In the genomic region with DNA sequence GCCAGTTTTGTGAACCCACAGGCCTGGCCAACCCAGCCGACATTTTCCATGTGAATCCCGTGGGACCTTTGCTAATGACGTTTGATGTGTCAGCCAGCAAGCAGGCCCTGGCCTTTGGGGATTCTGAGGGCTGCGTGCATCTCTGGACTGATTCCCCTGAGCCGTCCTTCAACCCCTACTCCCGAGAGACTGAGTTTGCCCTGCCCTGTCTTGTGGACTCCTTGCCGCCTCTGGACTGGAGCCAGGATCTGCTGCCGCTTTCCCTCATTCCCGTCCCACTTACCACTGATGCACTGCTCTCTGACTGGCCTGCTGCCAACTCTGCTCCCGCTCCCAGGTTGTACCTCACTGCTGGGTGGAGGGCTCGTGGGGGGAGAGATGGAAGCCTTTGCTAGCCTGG, we compare ENCODE assay signal across 10 mouse cellular contexts. TPM values are rescaled to one million over a fixed set of nuclear protein-coding genes. Genes with fewer than 3 reads are reported as not detected.
DNase-seq lines count a peak whose midpoint lies in the region; ATAC-seq and TF ChIP-seq lines count a peak whose summit lies in the region.
"Had no signal": no experiment of that assay in that cellular context is flagged by ENCODE, and none has a peak within 500 bp of the region (broad histone marks: within the 10 kb centered on the region; RNA-seq: fewer than 3 reads in every experiment).

No protein-coding gene starts in this region.

- no peaks in the 10 kb centered on the region for H3K27me3 ChIP-seq in hindbrain, embryonic 16.5 days (replicated peaks; ENCODE audit: control insufficient read depth, insufficient read depth, low read length)
- no peaks in the 10 kb centered on the region for H3K27me3 ChIP-seq in hindbrain, embryonic 11.5 days (ENCODE audit: control insufficient read depth, insufficient read depth, low read length)
- H3K27me3 ChIP-seq in embryonic facial prominence, embryonic 13.5 days = no peaks in the 10 kb centered on the region
- no peaks in the 10 kb centered on the region for H3K27me3 ChIP-seq in lung, postnatal 0 days (replicated peaks; ENCODE audit: insufficient read depth, low read length)
- H3K27me3 ChIP-seq: Patski had no signal

- peaks cover 21% of the 10 kb centered on the region for H3K36me3 ChIP-seq in hindbrain, embryonic 16.5 days (ENCODE audit: control insufficient read depth, insufficient read depth, low read length)
- peaks cover 10% of the 10 kb centered on the region; the same call in 1 of the 2 replicates for H3K36me3 ChIP-seq in hindbrain, embryonic 11.5 days (ENCODE audit: control insufficient read depth, insufficient read depth, low read length)
- peaks cover 68% of the 10 kb centered on the region for H3K36me3 ChIP-seq in embryonic facial prominence, embryonic 13.5 days
- H3K36me3 ChIP-seq in lung, postnatal 0 days (ENCODE audit: insufficient read depth, low read length) = peaks cover 28% of the 10 kb centered on the region; the same call in 1 of the 2 replicates

- H3K4me3 ChIP-seq in hindbrain, embryonic 16.5 days (ENCODE audit: low read length) = no peak overlapping the region
- no peak overlapping the region for H3K4me3 ChIP-seq in hindbrain, embryonic 11.5 days (ENCODE audit: low read depth, low read length)
- H3K4me3 ChIP-seq in embryonic facial prominence, embryonic 13.5 days = no peak overlapping the region
- no peak overlapping the region for H3K4me3 ChIP-seq in lung, postnatal 0 days (ENCODE audit: low read depth, low read length)

- H3K9ac ChIP-seq in hindbrain, embryonic 16.5 days (ENCODE audit: low read depth, low read length) = no peak overlapping the region
- H3K9ac ChIP-seq in hindbrain, embryonic 11.5 days (ENCODE audit: low read depth, low read length) = no peak overlapping the region
- H3K9ac ChIP-seq in embryonic facial prominence, embryonic 13.5 days = no peak overlapping the region
- no peak overlapping the region for H3K9ac ChIP-seq in lung, postnatal 0 days (replicated peaks; ENCODE audit: low read depth)

- H3K4me1 ChIP-seq in hindbrain, embryonic 16.5 days (ENCODE audit: control insufficient read depth, insufficient read depth, low read depth, low read length) = peaks cover 5% of the 10 kb centered on the region
- H3K4me1 ChIP-seq in hindbrain, embryonic 11.5 days (replicated peaks; ENCODE audit: control insufficient read depth, insufficient read depth, low read length) = no peaks in the 10 kb centered on the region
- peaks cover 6% of the 10 kb centered on the region for H3K4me1 ChIP-seq in embryonic facial prominence, embryonic 13.5 days
- no peaks in the 10 kb centered on the region for H3K4me1 ChIP-seq in lung, postnatal 0 days (ENCODE audit: insufficient read depth, low read depth, low read length)

- H3K27ac ChIP-seq in hindbrain, embryonic 16.5 days (ENCODE audit: low read depth, low read length) = no peak overlapping the region
- H3K27ac ChIP-seq in hindbrain, embryonic 11.5 days (ENCODE audit: low read depth, low read length) = no peak overlapping the region
- peak overlapping the region; percentile 52; the same call in 1 of the 2 replicates for H3K27ac ChIP-seq in embryonic facial prominence, embryonic 13.5 days
- no peak overlapping the region for H3K27ac ChIP-seq in lung, postnatal 0 days (ENCODE audit: low read length)

- WGBS in hindbrain, embryonic 16.5 days = 50% methylated on average over 11 of the region's 11 CpGs
- 87% methylated on average over 11 of the region's 11 CpGs for WGBS in hindbrain, embryonic 11.5 days
- 71% methylated on average over 11 of the region's 11 CpGs for WGBS in embryonic facial prominence, embryonic 13.5 days
- 37% methylated on average over 11 of the region's 11 CpGs for WGBS in lung, postnatal 0 days

- no peak overlapping the region for H3K4me2 ChIP-seq in hindbrain, embryonic 16.5 days (ENCODE audit: low read length)
- H3K4me2 ChIP-seq in hindbrain, embryonic 11.5 days (replicated peaks; ENCODE audit: low read depth, low read length) = no peak overlapping the region
- H3K4me2 ChIP-seq in embryonic facial prominence, embryonic 13.5 days = no peak overlapping the region
- H3K4me2 ChIP-seq in lung, postnatal 0 days (replicated peaks; ENCODE audit: low read depth, low read length) = no peak overlapping the region

- peak; percentile 56; the same call in 1 of the 2 replicates for ATAC-seq in hindbrain, embryonic 16.5 days
- ATAC-seq in hindbrain, embryonic 11.5 days (ENCODE audit: low FRiP score) = no peak
- ATAC-seq in embryonic facial prominence, embryonic 13.5 days (ENCODE audit: insufficient number of reproducible peaks, insufficient read depth, low FRiP score, low TSS enrichment, low read depth) = no peak
- peak; percentile 54 for ATAC-seq in lung, postnatal 0 days
- no peak for ATAC-seq in megakaryocyte progenitor cell, adult 5-6 weeks (replicated peaks; ENCODE audit: poor library complexity)
- ATAC-seq: Patski had no signal

- TF ChIP-seq EP300 in lung, postnatal 0 days (IDR thresholded peaks at IDR 0.05) = no peak

- no peaks in the 10 kb centered on the region for H3K9me3 ChIP-seq in hindbrain, embryonic 16.5 days (ENCODE audit: control insufficient read depth, low read length)
- H3K9me3 ChIP-seq in hindbrain, embryonic 11.5 days (ENCODE audit: control insufficient read depth, low read length) = no peaks in the 10 kb centered on the region
- H3K9me3 ChIP-seq in embryonic facial prominence, embryonic 13.5 days = no peaks in the 10 kb centered on the region
- no peaks in the 10 kb centered on the region for H3K9me3 ChIP-seq in lung, postnatal 0 days (ENCODE audit: low read length)

- no peak for DNase-seq in hindbrain, embryonic 11.5 days (ENCODE audit: low spot score)
- DNase-seq in adrenal gland, adult 18-20 months (ENCODE audit: low spot score in 2 of 2) = peak; percentile 46 to 58
- peak; percentile 44 for DNase-seq in lung, postnatal 0 days (ENCODE audit: low spot score)
- no peak for DNase-seq in embryo, embryonic 11 days
- no peak for DNase-seq in right cerebral cortex, postnatal 36 days (ENCODE audit: low spot score in 2 of 2)

- TF ChIP-seq CTCF in lung, postnatal 0 days (IDR thresholded peaks at IDR 0.05) = no peak

RNA-seq across cellular contexts. Expression of a gene that starts 7.0 kb away (rescaled TPM):
- polyA plus RNA-seq in hindbrain, embryonic 16.5 days (2015; fragmentation: Nextera tagmentation; extraction: Ambion mirVana) = 18.2 and 20.9 TPM in 2 replicates
- 30.5 and 31.2 TPM in 2 replicates for polyA plus RNA-seq in hindbrain, embryonic 11.5 days (2014; fragmentation: Nextera tagmentation; extraction: Ambion mirVana)
- total RNA-seq in adrenal gland, adult 18-20 months (2021) = 10 to 100 TPM; 14.5 to 19.1 TPM
- polyA plus RNA-seq in embryonic facial prominence, embryonic 13.5 days (2015; fragmentation: Nextera tagmentation; extraction: Ambion mirVana) = 31.8 and 32.3 TPM in 2 replicates
- 19.0 and 20.2 TPM in 2 replicates for polyA plus RNA-seq in lung, postnatal 0 days (2015; fragmentation: Nextera tagmentation; extraction: Ambion mirVana)
- total RNA-seq in megakaryocyte progenitor cell, adult 5-6 weeks (2015) = 16.4 and 17.4 TPM in 2 replicates
- total RNA-seq in megakaryocyte progenitor cell, adult 5-6 weeks (2017) = 12.1 and 12.2 TPM in 2 replicates

RNA-seq across cellular contexts. Expression of a gene that starts 11.6 kb away (rescaled TPM):
- 0.22 and 0.73 TPM in 2 replicates for polyA plus RNA-seq in hindbrain, embryonic 16.5 days (2015; fragmentation: Nextera tagmentation; extraction: Ambion mirVana)
- polyA plus RNA-seq in hindbrain, embryonic 11.5 days (2014; fragmentation: Nextera tagmentation; extraction: Ambion mirVana) = 0.28 TPM in 1 of 2 replicates, not detected in the other
- total RNA-seq in adrenal gland, adult 18-20 months (2021) = not detected
- 0.23 and 0.25 TPM in 2 replicates for polyA plus RNA-seq in embryonic facial prominence, embryonic 13.5 days (2015; fragmentation: Nextera tagmentation; extraction: Ambion mirVana)
- 0.30 and 0.32 TPM in 2 replicates for polyA plus RNA-seq in lung, postnatal 0 days (2015; fragmentation: Nextera tagmentation; extraction: Ambion mirVana)
- 0.22 and 0.27 TPM in 2 replicates for total RNA-seq in megakaryocyte progenitor cell, adult 5-6 weeks (2015)
- 0.25 TPM in 1 of 2 replicates, not detected in the other for total RNA-seq in megakaryocyte progenitor cell, adult 5-6 weeks (2017)
- total RNA-seq: heart, adult 18-20 months had no signal

RNA-seq across cellular contexts. Expression of a gene that starts 12.1 kb away (rescaled TPM):
- polyA plus RNA-seq in hindbrain, embryonic 16.5 days (2015; fragmentation: Nextera tagmentation; extraction: Ambion mirVana) = 196 and 202 TPM in 2 replicates
- polyA plus RNA-seq in hindbrain, embryonic 11.5 days (2014; fragmentation: Nextera tagmentation; extraction: Ambion mirVana) = 229 and 245 TPM in 2 replicates
- 100 to 1,000 TPM; 147 to 165 TPM for total RNA-seq in adrenal gland, adult 18-20 months (2021)
- 349 and 362 TPM in 2 replicates for polyA plus RNA-seq in embryonic facial prominence, embryonic 13.5 days (2015; fragmentation: Nextera tagmentation; extraction: Ambion mirVana)
- polyA plus RNA-seq in lung, postnatal 0 days (2015; fragmentation: Nextera tagmentation; extraction: Ambion mirVana) = 243 and 244 TPM in 2 replicates
- 151 and 152 TPM in 2 replicates for total RNA-seq in megakaryocyte progenitor cell, adult 5-6 weeks (2015)
- 132 and 144 TPM in 2 replicates for total RNA-seq in megakaryocyte progenitor cell, adult 5-6 weeks (2017)

RNA-seq across cellular contexts. Expression of a gene that starts 27.4 kb away (rescaled TPM):
- polyA plus RNA-seq in hindbrain, embryonic 16.5 days (2015; fragmentation: Nextera tagmentation; extraction: Ambion mirVana) = 303 and 314 TPM in 2 replicates
- 242 and 254 TPM in 2 replicates for polyA plus RNA-seq in hindbrain, embryonic 11.5 days (2014; fragmentation: Nextera tagmentation; extraction: Ambion mirVana)
- 100 to 1,000 TPM; 349 to 654 TPM for total RNA-seq in adrenal gland, adult 18-20 months (2021)
- polyA plus RNA-seq in embryonic facial prominence, embryonic 13.5 days (2015; fragmentation: Nextera tagmentation; extraction: Ambion mirVana) = 160 and 179 TPM in 2 replicates
- polyA plus RNA-seq in lung, postnatal 0 days (2015; fragmentation: Nextera tagmentation; extraction: Ambion mirVana) = 85.4 and 85.8 TPM in 2 replicates
- 172 and 181 TPM in 2 replicates for total RNA-seq in megakaryocyte progenitor cell, adult 5-6 weeks (2015)
- total RNA-seq in megakaryocyte progenitor cell, adult 5-6 weeks (2017) = 106 and 108 TPM in 2 replicates

RNA-seq across cellular contexts. Expression of a gene that starts 39.8 kb away (rescaled TPM):
- polyA plus RNA-seq in hindbrain, embryonic 16.5 days (2015; fragmentation: Nextera tagmentation; extraction: Ambion mirVana) = 19.3 and 22.2 TPM in 2 replicates
- polyA plus RNA-seq in hindbrain, embryonic 11.5 days (2014; fragmentation: Nextera tagmentation; extraction: Ambion mirVana) = 15.4 and 17.3 TPM in 2 replicates
- total RNA-seq in adrenal gland, adult 18-20 months (2021) = 10 to 100 TPM; 25.8 to 33.0 TPM
- 15.7 and 19.0 TPM in 2 replicates for polyA plus RNA-seq in embryonic facial prominence, embryonic 13.5 days (2015; fragmentation: Nextera tagmentation; extraction: Ambion mirVana)
- polyA plus RNA-seq in lung, postnatal 0 days (2015; fragmentation: Nextera tagmentation; extraction: Ambion mirVana) = 11.8 and 13.4 TPM in 2 replicates
- total RNA-seq in megakaryocyte progenitor cell, adult 5-6 weeks (2015) = 9.6 and 9.8 TPM in 2 replicates
- total RNA-seq in megakaryocyte progenitor cell, adult 5-6 weeks (2017) = 6.8 and 8.6 TPM in 2 replicates

Comparison
In these comparisons a context has a peak if more than half of its experiments do, and no peak if none do; other contexts are left out.
1. ATAC-seq: peak in hindbrain, embryonic 16.5 days (single experiment) and lung, postnatal 0 days (single experiment); none in hindbrain, embryonic 11.5 days (single experiment), embryonic facial prominence, embryonic 13.5 days (single experiment) and megakaryocyte progenitor cell, adult 5-6 weeks (single experiment).
2. DNase-seq: peak in adrenal gland, adult 18-20 months (2 of 2) and lung, postnatal 0 days (single experiment); none in hindbrain, embryonic 11.5 days (single experiment), embryo, embryonic 11 days (single experiment) and right cerebral cortex, postnatal 36 days (0 of 2).